Mouse (Mus musculus) spleen, postnatal 4 days (tissue): ENCODE data around the gene Myl9.

Experiments
- DNase-seq, 2 experiments: peaks; one replicate each; pipeline ENCODE4 v3.0.0; 2022; ENCODE audit warnings: low spot score in 2 of 2

Myl9 gene

DNA sequence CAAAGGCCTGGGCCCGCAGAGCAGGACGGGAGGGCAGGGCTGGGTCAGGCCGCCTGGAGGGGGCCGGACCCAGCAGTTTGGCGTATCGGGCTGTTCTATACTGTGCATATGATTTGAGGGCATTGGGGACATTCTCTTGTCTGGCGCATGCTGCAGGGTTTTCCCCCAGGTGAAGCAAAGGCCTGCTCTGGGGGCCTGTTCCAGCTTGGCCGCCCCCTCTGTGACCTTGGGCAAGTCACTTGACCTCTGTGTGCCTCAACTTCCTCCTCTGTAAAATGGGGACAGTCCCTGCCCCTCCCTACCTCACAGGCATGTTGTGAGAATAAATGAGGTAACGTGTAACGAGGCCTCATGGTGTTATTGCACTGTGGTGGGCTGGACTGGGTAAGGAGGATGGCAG, 11.2 kb upstream of the Myl9 start:
- DNase-seq = no peak

DNA sequence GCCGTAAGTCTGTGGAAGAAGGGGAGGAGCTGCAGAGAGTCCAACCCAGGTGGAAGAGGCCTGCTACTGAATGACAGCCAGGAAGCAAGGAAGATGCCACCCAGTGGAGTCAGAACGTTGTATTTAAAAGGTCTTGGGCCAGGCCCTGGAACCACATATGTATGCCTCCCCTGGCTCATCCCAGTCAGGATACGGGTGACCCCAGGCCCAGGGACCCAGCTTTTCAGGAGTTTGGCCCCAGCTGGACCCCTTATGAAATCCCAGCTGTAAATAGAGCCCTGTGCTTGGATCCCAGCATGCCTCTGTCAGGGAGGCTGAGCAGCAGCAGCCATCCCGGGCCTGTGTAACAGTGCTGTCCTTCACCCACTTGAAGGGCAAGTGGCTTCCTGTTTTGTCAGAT, 10.5 kb upstream of the Myl9 start:
- DNase-seq = no peak

DNA sequence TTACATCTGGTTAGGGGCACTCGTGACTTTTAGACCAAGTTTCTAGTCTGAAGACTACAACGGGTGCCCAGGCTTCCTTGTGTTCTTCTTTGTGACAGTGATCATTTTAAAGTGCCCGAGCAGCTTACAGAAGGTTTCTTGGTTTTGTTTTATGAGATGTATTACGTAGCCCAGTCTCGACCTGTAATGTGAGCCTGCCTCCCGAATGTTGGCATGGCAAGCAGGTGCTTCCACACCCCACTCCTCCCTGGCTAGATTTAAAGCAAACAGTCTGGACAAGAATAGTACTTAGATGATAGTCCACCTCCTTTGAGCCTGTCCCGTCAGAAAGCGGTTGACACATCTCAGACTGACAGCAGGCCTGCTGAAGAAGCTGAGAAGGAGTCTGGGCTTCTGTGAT, 9.6 kb upstream of the Myl9 start:
- no peak for DNase-seq

DNA sequence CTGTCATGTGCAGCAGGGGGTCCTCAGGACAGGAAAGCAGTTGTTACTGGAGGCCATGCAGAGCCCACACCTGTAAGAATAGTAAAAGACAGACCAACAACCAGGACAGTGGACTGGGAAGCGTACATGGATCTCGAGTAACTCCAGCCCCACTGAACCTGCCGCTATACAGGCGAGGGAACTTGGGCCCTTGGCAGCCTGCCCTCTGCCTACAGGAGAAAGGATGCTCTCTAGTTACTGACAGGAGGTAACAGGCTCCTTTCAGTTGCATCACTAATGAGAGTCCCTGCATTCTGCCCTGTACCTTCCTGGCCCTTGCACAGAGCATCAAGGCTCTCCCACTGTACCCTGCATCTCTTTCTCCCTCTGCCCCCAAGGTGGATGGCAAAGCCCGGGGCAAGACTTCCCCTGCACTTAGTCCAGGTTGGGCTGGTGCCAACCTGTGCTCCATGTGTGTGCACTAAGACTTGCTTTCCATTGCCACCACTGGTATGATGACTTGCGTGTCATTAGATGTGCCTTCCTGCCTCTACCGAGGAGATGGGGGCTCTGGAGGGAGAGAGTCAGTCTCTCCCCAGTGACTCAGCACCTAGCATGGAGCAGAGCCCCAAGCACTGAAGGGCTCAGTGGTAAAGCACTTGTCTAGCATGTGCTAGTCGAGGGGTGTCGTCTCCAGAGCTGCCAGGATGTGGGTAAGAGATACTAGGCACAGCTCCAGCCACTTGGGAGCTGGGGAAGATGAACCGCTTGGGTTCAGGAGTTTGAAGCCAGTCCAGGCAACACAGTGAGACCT, 8.8 kb upstream of the Myl9 start:
- DNase-seq = no peak

DNA sequence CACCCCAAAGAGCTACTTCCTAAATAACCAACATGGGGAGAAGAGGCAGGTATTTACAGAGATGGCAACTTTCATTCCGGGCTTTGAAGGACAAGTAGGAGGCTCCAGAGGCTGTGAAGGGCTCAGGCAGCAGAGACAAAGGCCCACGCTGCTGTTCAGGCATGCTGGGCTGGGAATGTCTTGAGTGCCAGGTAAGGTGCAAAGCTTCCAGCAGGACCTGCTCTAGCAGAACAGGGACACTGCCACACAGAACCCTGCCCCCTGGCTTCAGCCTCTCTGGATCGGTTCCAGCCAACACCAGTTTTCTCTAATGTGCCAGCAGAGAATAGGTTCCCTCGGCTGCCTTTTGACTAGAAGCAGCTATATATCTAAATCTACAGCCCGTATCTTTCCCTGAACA, 8.1 kb upstream of the Myl9 start:
- no peak for DNase-seq

DNA sequence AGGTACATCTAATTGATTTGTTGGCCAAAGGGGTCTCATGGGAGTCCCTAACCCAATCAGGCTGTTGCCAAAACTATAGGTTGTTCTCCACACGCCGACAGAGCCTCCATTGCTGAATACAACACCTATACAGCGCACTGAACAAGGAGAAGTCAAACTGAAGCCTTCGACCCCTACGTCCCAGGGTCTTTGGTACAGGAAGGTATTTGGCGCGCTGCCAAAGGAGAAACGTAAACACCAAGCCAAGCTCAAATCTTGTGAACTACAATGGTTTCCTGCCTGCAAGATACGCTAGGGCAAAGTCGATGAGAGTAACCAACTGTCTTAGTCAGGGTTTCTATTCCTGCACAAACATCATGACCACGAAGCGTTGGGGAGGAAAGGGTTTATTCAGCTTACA, 5.9 kb upstream of the Myl9 start:
- DNase-seq = no peak

DNA sequence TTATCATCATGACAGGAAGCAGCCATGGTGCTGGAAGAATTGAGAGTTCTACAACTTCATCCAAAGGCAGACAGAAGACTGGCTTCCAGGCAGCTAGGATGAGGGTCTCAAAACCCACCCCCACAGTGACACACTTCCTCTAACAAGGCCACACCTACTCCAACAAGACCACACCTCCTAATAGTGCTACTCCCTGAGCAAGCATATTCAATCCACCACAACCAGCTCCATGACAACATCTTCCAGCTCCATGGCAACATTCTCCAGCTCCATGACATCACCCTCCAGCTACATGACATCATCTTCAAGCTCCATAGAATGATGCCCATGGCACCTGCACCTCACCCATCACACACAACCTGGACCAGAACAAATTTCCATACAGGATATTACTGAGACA, 1.8 kb upstream of the Myl9 start:
- DNase-seq = peak in 1 of 2 experiments; percentile 34

DNA sequence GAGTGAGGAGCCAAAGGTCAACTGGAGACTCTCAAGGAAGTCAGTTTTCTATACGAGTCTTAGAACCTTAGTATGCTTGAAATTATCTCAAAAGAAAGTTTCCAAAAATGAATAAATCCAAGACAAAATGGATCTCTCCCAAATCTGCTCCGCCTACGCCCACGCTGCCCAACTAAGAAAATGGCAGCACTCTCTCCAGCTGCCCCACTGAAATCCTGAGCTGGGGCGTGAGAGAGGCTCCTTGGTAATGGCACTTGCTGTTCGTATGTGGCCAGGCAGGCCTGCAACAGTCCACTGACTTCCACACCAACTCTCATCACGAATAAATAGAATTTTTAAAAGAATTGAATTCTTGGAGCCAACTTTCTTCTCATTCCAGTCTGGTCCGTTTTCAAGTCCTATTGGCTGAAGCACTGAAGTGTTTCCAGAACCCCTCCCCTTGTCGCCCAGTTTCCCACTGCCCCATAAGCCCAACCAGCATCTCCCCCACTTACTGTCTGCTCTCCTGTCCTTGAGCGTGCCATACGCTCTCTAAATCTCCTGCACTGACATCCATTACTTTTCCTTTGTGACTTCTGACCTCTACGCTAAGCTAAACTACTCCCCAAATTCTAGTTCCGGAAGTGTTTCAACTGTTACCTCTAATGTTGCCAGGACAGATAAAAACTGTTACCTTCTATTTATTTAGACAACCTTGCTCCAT, 1.0 kb upstream of the Myl9 start:
- peak in 1 of 2 experiments; percentile 32 for DNase-seq

DNA sequence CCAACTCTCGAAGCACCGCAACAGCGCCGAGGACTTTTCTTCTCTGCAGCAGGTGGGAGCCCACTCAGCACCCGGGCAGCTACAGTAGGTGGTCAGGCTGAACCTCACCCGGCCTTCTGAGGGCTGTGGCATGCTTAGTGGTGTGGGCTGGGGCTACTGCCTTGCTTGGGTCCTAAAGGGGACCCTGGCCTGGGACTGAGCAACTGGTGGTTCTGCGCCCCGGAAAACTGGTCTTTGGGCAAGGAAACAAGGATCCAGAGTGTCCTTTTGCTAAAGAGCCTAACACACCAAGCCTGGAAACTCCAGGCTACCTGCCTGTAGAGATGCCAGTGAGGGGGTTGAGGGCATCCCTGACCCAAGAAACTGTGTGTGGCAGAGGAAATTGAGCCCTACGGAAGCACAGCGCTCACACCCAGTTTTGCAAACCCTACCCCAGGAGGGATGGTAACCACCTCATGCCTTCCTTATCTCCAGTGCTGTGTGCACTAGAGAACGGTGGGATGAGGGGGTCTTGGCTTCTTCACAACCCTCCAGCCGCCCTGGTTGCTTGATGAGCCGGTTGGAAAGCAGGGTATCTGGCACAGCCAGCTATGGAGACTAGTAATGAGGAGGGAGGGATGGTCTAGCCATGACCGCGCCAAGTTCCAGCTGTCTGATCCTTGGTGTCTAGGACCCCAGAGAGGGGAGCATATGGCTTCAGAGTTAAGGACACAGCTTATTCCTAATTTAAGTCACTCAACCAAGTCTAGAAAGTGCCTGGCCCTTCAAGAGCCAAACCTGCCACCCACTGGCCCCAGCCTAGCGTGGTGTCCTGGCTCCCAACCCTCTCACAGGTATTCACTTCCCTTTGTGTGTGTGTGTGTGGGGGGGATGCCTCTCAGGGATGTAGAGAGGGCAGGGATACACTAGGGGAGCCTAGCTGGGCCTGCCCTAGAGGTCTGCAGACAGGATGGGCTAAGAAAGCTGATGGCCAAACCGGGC, 525 bp downstream of the Myl9 start:
- DNase-seq = peak in 1 of 2 experiments; percentile 50

DNA sequence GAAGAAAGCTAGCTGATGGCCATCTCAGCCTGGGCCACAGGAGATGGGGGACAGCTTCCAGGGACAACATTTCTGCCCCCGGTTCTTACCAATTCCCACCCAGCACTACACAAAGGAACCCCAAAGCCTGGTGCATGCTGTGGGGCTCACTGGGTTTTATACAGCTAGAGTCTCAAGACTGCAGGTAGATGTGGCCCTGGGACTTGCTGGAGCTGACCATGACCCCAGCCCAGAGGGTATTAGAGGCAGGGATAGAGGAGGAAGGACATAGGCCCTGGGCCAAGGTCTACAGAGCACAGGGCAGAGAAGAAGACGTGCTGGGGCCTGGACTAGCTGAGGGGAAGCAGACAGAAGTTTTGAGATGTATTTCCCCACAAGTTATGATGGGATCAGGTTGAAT, 1.7 kb downstream of the Myl9 start:
- DNase-seq = peak in 1 of 2 experiments; percentile 56

DNA sequence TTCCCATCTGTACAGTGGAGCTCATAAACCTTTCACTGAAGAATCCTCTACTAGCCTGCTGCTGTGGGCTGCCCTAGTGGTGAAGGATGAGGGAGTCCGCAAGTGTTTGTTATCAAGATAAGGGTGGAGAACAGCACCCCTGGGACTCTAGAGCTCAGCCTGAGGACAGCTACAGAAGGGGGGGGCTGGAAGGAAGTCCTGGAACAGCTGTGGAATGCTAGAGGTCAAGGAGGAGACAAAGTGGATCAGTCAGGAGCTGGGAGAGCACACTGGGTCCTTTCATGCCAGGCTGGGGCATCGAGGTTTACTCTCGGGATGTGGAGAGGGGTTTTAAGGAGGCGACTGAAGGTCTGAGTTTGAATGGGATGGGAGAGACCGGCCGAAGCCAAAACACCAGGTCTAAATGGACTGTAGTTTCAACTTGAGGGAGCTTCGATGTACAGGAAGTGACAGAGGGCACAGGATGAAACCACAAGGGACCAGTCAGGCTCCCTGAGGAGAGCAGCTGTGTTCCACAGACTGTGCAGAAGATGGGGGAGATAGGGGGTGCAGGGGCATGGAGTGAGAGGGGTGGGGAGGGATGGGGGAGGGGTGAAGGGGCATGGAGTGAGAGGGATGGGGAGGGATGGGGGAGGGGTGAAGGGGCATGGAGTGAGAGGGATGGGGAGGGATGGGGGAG, 2.2 kb downstream of the Myl9 start:
- peak in 1 of 2 experiments; percentile 59 for DNase-seq

DNA sequence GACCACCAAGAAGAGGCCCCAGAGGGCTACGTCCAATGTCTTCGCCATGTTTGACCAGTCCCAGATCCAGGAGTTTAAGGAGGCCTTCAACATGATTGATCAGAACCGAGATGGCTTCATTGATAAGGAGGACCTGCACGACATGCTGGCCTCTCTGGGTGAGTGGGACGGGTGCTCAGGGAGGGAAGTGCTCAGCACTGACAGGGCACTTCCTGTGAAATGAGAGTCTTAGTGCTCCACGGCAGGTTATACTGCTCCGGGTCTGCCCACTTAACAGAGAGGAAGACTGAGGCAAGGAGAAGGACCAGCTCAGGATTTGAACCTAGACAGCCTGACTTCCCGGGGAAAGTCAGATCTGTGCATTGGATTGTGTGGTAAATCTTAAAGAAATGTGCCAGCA, 3.4 kb downstream of the Myl9 start:
- DNase-seq = no peak

DNA sequence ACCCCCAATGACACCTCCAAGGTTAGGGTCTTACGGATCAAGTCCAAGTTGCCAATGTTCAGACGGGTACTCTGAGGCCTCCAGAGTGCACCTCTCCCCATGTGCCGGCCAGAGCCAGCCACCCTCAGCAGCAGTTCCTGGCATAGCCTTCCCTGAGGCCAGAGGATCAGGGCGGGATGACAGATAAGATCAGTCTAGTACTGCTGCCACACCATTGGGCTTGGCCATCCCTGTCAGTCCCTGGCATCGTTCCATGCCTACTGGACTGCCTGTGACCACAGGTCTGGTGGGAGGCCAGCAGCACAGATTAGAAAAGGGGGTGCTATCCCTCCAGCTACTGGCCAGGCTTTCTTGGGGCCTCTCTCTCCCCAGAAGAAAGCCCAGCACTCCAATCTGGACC, 3.8 kb downstream of the Myl9 start:
- DNase-seq = no peak

DNA sequence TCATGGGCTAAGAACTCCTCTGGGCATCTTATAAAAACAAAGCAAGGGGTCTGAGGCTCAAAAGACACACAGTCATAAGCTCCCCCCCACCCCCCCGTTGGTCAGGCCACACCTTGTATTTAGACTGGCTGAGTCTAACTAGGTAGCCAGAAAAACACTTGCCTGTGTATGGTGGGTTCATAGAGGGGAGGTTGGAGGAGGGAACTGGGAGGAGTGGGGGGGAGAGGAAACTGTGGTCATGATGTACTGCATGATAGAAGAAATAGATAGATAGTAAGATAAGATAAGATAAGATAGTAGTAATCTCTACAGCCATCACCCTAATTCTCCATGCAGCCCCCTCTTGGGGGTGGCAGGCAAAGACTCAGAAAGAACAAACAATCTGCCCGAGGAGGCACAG, 4.3 kb downstream of the Myl9 start:
- DNase-seq = no peak

DNA sequence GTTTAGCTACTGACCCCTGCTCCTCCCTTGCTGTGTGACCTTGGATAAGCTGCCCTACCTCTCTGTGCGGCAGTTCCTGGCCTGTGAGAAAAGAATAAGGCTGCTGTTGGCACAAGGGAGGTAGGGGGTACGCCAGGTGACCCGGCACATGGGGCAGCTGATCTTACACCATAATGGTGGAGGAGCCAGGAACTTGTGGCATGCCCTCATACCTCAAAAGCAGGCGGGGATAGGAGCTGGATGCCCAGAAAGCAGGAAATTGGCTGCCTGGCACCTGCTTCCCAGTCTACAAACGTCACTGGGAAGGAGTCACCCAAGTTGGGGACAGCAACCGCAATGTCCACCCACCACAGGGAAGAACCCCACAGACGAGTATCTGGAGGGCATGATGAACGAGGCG, 4.9 kb downstream of the Myl9 start:
- DNase-seq = no peak

DNA sequence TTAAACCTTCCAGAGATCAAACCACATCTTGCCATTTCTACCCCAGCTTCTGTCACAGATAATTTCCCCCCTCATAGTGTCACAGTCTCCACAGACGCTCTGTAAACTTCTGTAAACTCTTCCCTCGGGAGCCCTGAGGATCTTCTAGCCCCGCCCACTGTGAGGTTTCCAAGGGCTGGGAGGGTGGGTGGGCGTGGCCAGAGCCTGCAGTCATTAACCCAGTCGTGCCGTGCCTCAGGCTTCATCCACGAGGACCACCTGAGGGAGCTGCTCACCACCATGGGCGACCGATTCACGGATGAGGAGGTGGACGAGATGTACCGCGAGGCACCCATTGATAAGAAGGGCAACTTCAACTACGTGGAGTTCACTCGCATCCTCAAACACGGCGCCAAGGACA, 5.5 kb downstream of the Myl9 start:
- no peak for DNase-seq

DNA sequence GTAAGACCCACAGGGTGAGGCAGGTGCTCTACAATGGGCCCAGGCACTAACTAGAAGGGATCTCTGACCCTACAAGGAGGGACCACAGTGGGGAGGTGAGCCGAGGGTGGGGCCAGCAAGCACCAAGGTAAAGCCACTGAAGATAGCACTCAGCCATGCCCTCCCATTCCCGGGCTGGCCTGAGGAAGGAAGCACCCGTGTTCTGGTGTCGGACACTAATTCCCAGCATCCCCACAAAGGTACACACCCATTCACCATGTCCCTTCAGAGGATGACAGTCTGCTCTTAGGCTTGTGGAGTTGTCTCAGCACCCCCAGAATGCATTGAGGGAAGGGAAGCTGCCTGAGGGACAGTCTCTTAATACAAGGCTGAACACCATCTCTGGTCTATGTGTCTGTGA, 6.1 kb downstream of the Myl9 start:
- no peak for DNase-seq

DNA sequence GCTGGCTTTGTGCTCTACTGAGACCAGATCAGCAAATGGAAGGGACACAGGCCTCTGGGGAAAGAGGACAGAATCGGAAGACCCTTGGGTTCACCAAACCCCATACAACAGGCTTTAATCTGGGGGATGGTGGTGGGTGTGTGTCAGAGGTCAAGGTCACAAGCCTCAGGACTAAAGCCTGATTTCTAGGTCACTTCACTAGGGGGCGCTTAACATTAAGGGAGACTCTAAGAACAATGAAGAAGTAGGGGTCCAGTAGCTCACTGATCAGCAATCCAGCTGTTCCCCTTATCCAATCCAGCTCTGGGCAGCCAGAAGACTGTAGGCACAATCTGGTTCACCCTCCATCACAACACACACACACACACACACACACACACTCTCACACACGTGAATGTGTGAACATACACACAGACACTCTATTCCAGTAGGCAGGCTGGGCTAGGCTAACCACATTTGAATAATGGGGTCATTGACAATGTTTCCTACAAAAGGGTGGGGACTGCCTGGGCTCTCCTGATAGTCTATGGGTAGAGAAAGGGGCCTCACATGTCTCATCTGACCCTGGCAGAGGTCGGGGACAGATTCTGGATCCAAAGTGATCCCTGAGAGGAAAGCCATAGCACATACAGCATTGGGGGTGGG, 6.7 kb downstream of the Myl9 start:
- no peak for DNase-seq

DNA sequence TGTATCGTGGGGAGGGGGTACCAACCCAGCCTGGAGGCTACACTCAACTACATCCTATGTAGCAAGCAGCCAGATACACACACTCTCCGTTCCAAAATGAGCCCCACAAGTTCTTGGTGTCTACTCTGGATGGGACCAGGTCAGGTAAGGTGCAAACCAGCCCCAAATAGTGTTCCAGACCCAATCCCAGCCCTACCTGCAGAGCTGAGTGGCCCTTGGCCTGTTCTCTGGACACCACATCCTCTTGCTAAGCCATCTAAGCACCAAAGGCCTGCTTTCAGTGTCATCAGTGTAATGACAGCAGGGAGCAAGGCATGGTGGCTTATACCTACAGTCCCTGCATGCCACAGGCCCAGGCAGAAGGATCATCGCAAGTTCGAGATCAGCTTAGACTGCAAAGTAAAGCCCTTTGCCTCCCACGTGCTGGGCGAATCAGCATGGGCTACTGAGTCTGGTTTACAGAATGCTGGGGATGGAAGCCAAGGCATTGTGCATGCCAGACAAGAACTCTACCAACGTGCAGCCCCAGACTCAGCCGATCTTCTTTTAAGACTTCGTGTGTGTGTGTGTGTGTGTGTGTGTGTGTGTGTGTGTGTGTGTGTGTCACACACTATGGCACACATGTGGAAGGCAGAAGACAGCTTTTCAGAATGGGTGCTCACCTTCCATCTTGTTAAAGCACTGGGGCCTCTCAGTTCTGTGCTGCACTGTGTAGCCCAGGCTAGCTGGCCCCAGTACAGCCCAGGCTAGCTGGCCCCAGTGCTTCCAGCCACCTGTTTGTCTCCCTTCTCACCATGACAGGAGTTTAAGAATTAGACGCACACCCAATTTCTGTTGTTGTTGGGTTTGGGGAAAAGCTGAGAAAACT, 7.5 kb downstream of the Myl9 start:
- DNase-seq = no peak

DNA sequence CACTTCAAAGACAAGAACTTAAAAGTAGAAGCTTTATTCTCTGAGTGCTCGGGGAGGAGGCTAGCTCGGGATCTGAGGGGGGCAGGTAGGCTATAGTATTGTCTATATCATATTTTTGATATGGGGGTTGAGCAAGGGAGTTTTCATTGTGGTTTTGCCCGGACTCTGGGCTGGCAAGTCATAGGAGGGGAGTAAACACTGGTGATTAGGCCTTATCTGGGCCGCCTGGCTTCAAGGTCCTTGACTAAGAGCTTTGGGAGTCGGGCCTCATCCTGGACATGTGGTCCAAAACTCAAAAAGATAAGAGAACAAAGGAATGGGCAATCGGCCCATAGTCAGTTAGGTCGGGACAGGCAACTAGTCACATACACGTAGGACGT, 8.1 kb downstream of the Myl9 start:
- peak in 1 of 2 experiments; percentile 51 for DNase-seq
